Mouse (Mus musculus): ENCODE data around the gene Nasp.

- TF ChIP-seq EP300 (IDR thresholded peaks at IDR 0.05; ENCODE audit: low read depth) (no peak), CTCF (IDR thresholded peaks at IDR 0.05; ENCODE audit: low read depth) (no peak)
These were observed 17.9 kb upstream of the Nasp start for GRCm38 (mm10) chr4:116645624-116646023.
